Mouse (Mus musculus) heart, postnatal 0 days (tissue): ENCODE measurements around the gene Dhdds. TPM values are rescaled to one million over a fixed set of nuclear protein-coding genes. Genes with fewer than 3 reads are reported as not detected.

ENCODE experiments used
- ATAC-seq: fragments of 200-750 bp; cut with Nextera tagmentation; 2 replicates; pipeline ENCODE4 v1.8.0; 2017; ENCODE audit warnings: low read depth, moderate number of reproducible peaks, moderate library complexity; ENCODE audit not compliant: insufficient read depth
- DNase-seq: peaks from one replicate; pipeline ENCODE4 v3.0.0-alpha.2; 2016; ENCODE audit warnings: low spot score
- H3K27ac ChIP-seq: fragments of 300-500 bp; sonication (generic); 2 replicates; pipeline ENCODE4 v1.5.1; 2014; ENCODE audit warnings: low read depth, mild to moderate bottlenecking
- H3K27me3 ChIP-seq: fragments of 300-500 bp; sonication (generic); 2 replicates; pipeline ENCODE4 v1.6.1; 2014; ENCODE audit warnings: low read length, mixed read lengths; ENCODE audit not compliant: control insufficient read depth, insufficient read depth
- H3K36me3 ChIP-seq: fragments of 300-500 bp; sonication (generic); replicated peaks from 2 replicates; pipeline ENCODE4 v1.6.1; 2014; ENCODE audit warnings: low read length, mixed read lengths; ENCODE audit not compliant: control insufficient read depth, insufficient read depth
- H3K4me1 ChIP-seq: fragments of 300-500 bp; sonication (generic); 2 replicates; pipeline ENCODE4 v1.6.1; 2014; ENCODE audit warnings: antibody characterized with exemption; ENCODE audit not compliant: control insufficient read depth, insufficient read depth
- H3K4me2 ChIP-seq: fragments of 300-500 bp; sonication (generic); 2 replicates; pipeline ENCODE4 v1.6.1; 2014; ENCODE audit warnings: low read depth, mild to moderate bottlenecking, low read length, moderate library complexity
- H3K4me3 ChIP-seq: fragments of 300-500 bp; sonication (generic); 2 replicates; pipeline ENCODE4 v1.5.1; 2014; ENCODE audit warnings: low read depth, low read length
- H3K9ac ChIP-seq: fragments of 300-500 bp; sonication (generic); replicated peaks from 2 replicates; pipeline ENCODE4 v1.6.1; 2014; ENCODE audit warnings: low read depth, low read length, mixed read lengths
- H3K9me3 ChIP-seq: fragments of 300-500 bp; sonication (generic); replicated peaks from 2 replicates; pipeline ENCODE4 v1.6.1; 2016; ENCODE audit warnings: low read length; ENCODE audit not compliant: control insufficient read depth
- CTCF ChIP-seq: IDR thresholded peaks from 2 replicates; pipeline ENCODE4 v1.5.1; 2016; ENCODE audit warnings: antibody characterized with exemption, control low read depth, low read depth
- EP300 ChIP-seq: IDR thresholded peaks from 2 replicates; pipeline ENCODE4 v1.6.1; 2016; ENCODE audit warnings: antibody characterized with exemption, low read depth
- WGBS: fragments of 180-500 bp; shearing (Covaris S2); extraction: QIAGEN DNeasy Blood & Tissue Kit; methylation state at CpG from one replicate; pipeline ENCODE4 v1.1.7; 2014; 5-methylcytosine and 5-hydroxymethylcytosine counted together
- polyA plus RNA-seq: library from polyadenylated mRNA; unstranded; fragments of >200 nt; fragmentation: Nextera tagmentation; extraction: Ambion mirVana; gene quantifications from 2 replicates; pipeline ENCODE4 v1.2.1, GENCODE M21; 2015
- total RNA-seq: library from RNA; depleted of rRNA; stranded (reverse); fragments of >200 nt; gene quantifications from 2 replicates; pipeline ENCODE4 v1.2.3, GENCODE M21; 2014; ENCODE audit warnings: low replicate concordance

Gene Dhdds
- total and polyA plus RNA-seq, 2 experiments from 2014 or later = 25.8 to 38.4 TPM

- Histone ChIP-seq H3K4me2 (peak overlapping the region; percentile 10), H3K9ac (no peak overlapping the region), H3K36me3 (no peaks in the 10 kb centered on the region), H3K4me3 (peak overlapping the region; percentile 16; the same call in 1 of the 2 replicates), H3K27ac (no peak overlapping the region), H3K4me1 (0 out of 2 replicates have a peak, but pooled peaks cover 1% of the 10 kb centered on the region), H3K27me3 (peaks cover 55% of the 10 kb centered on the region), H3K9me3 (no peaks in the 10 kb centered on the region)
- DNase-seq (no peak), ATAC-seq (no peak)
- WGBS = 1% methylated on average over 46 of the region's 46 CpGs
- TF ChIP-seq EP300 (no peak), CTCF (no peak)
Measured at GRCm38 (mm10) chr4:134018038-134018778, 17.5 kb upstream of the Dhdds start.

- H3K4me2 ChIP-seq = no peak overlapping the region; the same call in 1 of the 2 replicates
- WGBS = 4% methylated on average over 21 of the region's 21 CpGs
- H3K4me3 ChIP-seq = peak overlapping the region; percentile 16
- no peak overlapping the region for H3K27ac ChIP-seq
- H3K4me1 ChIP-seq = peaks cover 9% of the 10 kb centered on the region; the same call in 1 of the 2 replicates
- H3K36me3 ChIP-seq = no peaks in the 10 kb centered on the region
- no peak overlapping the region for H3K9ac ChIP-seq
- TF ChIP-seq EP300 (no peak), CTCF (no peak)
- no peaks in the 10 kb centered on the region for H3K9me3 ChIP-seq
- no peak for DNase-seq
- no peak for ATAC-seq
- peaks cover 55% of the 10 kb centered on the region for H3K27me3 ChIP-seq
Measured at GRCm38 (mm10) chr4:134017201-134017865, 16.6 kb upstream of the Dhdds start.

GRCm38 (mm10) chr4:134016767-134017166 is 16.0 kb upstream of the Dhdds start:
- no peak for TF ChIP-seq CTCF
- no peak for TF ChIP-seq EP300
- ATAC-seq = no peak
- WGBS = 5% methylated on average over 8 of the region's 8 CpGs
- no peaks in the 10 kb centered on the region for H3K9me3 ChIP-seq
- H3K27me3 ChIP-seq = peaks cover 55% of the 10 kb centered on the region
- H3K9ac ChIP-seq = no peak overlapping the region
- no peak overlapping the region for H3K4me2 ChIP-seq
- no peaks in the 10 kb centered on the region for H3K36me3 ChIP-seq
- DNase-seq = no peak
- no peak overlapping the region for H3K27ac ChIP-seq
- H3K4me3 ChIP-seq = no peak overlapping the region
- H3K4me1 ChIP-seq = peaks cover 10% of the 10 kb centered on the region

- Histone ChIP-seq H3K9me3 (no peaks in the 10 kb centered on the region), H3K4me3 (no peak overlapping the region), H3K9ac (no peak overlapping the region), H3K4me1 (peaks cover 14% of the 10 kb centered on the region), H3K36me3 (no peaks in the 10 kb centered on the region), H3K27me3 (peaks cover 55% of the 10 kb centered on the region), H3K4me2 (no peak overlapping the region), H3K27ac (no peak overlapping the region)
- ATAC-seq (no peak), DNase-seq (no peak)
- WGBS = 19% methylated on average over 7 of the region's 7 CpGs
- TF ChIP-seq EP300 = no peak
- TF ChIP-seq CTCF = no peak
Measured at GRCm38 (mm10) chr4:134016208-134016607, 15.5 kb upstream of the Dhdds start.

GRCm38 (mm10) chr4:134012858-134013528 is 12.3 kb upstream of the Dhdds start:
- peak; percentile 55 for TF ChIP-seq CTCF
- no peak for TF ChIP-seq EP300
- WGBS = 33% methylated on average over 12 of the region's 12 CpGs
- Histone ChIP-seq H3K4me1 (peaks cover 14% of the 10 kb centered on the region), H3K27me3 (peaks cover 26% of the 10 kb centered on the region), H3K36me3 (no peaks in the 10 kb centered on the region), H3K9me3 (no peaks in the 10 kb centered on the region), H3K4me3 (no peak overlapping the region), H3K4me2 (no peak overlapping the region), H3K27ac (no peak overlapping the region), H3K9ac (no peak overlapping the region)
- ATAC-seq = peak; percentile 62
- no peak for DNase-seq
